Mouse (Mus musculus): ENCODE measurements around the gene Fndc9.

The Fndc9 gene

GRCm38 (mm10) chr11:46233966-46234365 is 1.4 kb upstream of the Fndc9 start:
- DNase-seq (ENCODE audit: low spot score): no peak

DNA sequence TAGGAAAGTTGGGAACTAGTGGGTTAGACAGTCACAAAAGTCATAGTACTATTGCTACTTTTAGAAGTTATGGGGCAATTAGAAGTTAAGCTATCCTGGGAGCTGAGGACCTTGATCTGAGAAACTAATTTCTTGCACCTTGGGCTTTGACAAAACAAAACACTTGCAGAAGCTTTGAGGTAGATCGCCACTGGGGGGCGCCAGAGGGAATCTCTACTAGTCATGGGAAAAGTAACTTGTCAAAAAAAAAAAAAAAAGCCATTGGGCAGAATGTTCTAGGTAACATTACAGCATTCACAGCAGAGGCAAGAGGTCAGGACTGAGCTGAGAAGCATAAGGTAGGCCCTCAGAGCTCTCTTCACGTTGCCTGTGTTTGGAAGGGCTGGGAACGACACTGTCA is 1.6 kb downstream of the Fndc9 start:
- peak; percentile 39 for DNase-seq (ENCODE audit: low spot score)

DNA sequence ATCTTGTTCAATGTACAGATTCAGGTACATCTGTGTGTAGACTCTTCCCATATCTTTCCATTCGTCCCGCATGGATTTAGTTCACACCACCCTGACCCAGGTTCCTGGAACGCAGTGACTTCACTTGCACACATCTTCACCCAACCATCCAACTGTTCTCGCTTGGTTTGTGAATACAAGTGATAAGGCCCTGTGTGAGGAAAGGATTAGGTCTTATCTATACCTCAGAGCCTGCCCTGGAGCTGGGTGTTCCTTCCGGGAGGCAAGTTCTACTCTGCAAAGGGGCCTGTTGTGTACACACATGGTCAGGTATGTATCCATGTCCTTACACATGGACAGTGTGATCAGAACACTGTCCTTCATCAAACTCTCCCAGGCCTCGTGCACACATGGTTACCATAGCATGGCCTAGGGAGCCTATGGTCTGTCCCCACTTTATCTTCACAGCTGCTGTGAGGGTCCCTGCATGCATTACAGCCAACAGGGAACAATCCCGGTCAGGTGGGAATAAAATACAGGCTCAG is 5.9 kb downstream of the Fndc9 start:
- DNase-seq (ENCODE audit: low spot score): no peak

DNA sequence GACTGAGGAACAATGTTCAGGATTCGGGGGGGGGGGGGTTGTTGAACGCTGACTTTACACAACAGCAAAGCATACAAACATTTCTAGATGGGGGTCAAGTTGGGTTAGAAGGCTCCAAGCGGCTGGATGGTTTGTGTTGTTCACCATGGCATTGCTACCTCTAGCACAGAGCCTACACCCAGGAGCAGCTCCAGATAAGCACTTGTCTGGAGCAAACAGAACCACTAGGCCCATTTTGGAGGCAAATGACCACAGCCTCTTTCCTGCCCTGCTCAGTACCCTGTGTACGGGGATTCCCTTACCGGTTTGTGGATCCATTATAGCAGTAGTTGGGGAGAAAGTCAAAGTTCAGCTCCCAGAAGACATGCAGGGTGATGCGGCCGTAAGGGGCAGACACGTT is 6.7 kb downstream of the Fndc9 start:
- DNase-seq (ENCODE audit: low spot score): no peak

DNA sequence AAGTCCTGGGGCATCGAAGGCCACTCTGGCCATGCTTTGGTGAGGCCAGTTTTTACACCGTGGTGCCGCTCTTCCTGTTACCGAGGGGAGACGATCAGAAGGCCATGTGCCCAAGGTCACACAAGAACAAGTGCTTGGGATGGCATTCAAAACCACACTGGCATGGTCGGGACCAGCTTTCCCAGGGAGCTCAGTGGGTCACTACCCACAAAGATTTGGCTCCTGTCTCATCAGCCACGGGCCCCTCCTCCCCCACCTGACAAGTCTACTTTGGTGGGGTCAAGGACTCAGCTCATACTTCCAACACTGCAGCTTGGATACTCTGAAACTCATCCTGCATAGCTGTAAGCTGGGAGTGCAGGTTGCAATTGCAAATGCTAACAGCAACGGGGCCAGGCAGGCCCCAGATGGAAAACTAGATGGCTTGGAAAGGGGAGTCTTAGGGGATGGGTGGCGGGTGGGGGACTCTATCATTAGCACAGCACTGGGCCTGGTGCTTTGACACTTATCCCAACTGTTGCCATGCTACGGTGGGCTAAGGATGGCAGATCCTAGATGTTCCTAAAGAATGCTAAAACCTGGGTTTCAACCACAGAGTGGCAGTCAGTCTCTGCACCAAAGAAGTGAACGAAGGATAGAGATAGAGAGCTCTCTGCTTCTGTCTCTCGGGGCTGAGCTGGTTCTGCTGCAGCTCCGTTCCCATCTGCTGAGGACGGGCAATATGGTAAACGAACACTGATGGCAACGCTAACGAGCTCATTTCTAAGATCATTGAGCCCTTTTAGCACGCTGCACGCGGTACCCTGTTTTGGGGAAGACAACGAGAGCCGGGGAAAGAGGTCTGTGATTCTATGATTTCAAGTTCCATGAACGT is 9.6 kb downstream of the Fndc9 start:
- no peak for DNase-seq (ENCODE audit: low spot score)

GRCm38 (mm10) chr11:46245926-46246325 is 10.6 kb downstream of the Fndc9 start:
- no peak for DNase-seq (ENCODE audit: low spot score)

DNA sequence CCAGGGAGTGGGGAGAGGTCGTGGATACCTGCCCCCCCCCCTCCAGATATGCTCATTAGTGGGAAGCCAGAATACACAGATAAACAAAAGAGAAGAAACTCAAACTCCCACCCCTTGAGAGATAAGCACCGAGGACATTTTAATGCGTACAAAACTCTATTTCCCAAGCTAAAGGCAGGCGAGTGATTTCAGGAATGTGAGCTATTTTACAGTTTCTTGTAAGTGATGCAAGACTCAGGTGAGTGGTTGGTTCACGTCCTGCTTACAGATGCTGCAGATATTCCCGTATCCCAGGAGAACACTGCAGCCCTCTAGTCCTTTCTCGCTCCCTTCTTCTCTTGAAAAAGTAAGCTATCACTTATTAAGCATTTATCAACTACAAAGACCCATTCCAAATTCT is 11.1 kb downstream of the Fndc9 start:
- no peak for DNase-seq (ENCODE audit: low spot score)

DNA sequence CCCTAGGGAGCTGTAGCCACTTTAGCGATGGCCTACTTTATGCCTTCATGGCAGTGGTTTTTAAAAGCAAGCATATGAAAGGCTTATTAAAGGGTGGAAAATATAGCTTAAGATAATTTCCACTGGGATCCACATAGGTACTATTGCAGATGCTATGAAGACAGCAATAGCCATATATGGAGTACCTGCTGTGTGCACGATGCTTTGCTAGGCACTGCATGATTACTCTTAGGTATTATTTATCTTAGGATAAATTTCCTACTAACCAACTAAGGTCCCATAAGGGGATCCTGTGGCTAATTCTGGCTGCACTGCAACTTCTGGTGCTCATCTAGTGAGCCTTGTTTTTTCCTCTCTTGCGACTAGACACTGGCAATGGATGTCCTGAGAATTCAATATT is 13.0 kb downstream of the Fndc9 start:
- DNase-seq (ENCODE audit: low spot score): no peak

- peak; percentile 64 for DNase-seq (ENCODE audit: low spot score)
Measured at GRCm38 (mm10) chr11:46251994-46252393, 16.7 kb downstream of the Fndc9 start.

- no peak for DNase-seq (ENCODE audit: low spot score)
Measured at GRCm38 (mm10) chr11:46255291-46255690, 20.0 kb downstream of the Fndc9 start.

- DNase-seq (ENCODE audit: low spot score): peak; percentile 13
Measured at GRCm38 (mm10) chr11:46258207-46258606, 22.9 kb downstream of the Fndc9 start.

DNA sequence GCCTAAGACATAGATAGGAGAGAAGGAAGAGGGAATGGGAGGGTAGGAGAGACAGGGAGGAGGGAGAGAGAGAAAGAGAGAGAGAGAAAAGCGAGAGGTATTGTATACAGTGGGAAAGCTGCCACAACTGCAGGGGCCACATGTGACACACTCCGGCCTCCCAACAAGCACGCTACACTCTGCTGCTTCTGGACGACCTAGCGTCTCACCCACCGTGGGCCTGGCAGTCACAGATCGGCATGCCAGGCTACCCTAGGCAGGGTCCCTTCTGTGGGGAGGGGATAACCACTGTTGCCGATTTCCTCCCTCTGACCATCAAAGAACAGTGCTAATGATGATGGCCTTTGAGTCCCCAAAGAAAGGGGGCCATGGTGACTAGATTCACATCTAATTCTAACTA is 23.4 kb downstream of the Fndc9 start:
- DNase-seq (ENCODE audit: low spot score): no peak

DNA sequence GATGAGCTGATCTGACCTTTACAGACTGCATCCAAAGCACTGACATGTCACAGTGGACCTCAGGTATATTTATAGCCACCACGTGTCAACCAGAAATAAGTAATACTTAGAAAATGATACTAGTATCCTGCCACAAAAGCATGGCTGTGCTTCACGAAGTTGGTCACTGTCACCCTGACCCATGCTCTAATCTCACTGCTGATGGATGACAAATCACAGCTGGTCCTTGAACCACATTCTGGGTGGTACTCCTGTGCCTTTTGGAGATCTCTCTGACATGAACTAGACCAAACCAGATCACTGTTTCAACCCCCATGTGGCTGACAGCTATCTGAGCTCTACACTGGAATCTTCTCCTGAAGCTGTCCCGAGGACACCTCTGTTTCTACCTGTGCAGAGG is 27.5 kb downstream of the Fndc9 start:
- DNase-seq (ENCODE audit: low spot score): no peak

DNA sequence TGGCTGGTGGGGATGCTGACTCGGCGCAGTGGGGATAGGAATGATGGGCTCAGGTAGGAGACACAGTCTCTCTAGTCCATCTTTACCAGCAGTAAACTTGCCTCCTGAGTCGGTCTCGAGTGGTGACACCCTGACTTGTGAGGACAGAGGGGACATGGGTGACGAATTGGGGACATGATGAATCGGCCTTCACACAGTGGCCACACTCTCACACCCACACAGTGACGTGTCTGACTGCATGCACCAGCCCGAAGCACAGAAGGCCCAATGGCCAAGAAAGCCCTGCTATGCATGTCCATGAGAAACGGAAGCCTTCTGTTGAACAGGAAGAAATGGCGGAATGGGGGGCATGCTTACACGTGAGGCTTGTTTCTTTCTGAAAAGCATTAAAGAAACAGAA is 28.0 kb downstream of the Fndc9 start:
- no peak for DNase-seq (ENCODE audit: low spot score)

GRCm38 (mm10) chr11:46264584-46264983 is 29.3 kb downstream of the Fndc9 start:
- no peak for DNase-seq (ENCODE audit: low spot score)

GRCm38 (mm10) chr11:46265031-46265786 is 29.9 kb downstream of the Fndc9 start:
- no peak for DNase-seq (ENCODE audit: low spot score)

DNA sequence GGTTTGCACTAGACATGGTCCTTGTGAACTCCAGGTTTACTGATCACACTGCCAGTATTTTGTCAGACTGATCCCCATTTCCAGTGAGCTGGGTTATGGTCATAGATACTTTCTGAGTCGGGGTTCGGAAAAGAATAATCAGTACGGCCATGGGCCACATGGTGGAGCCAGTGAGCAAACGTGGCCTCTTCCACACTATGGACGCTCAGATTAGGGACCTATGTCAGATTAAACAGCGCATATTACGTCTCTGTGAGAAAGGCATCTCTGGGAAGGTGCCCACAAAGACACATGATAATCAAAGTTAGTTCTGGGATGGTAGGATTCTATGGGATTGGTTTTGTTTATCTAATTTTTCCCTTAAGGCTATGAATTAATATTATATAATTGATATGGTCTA is 33.7 kb downstream of the Fndc9 start:
- DNase-seq (ENCODE audit: low spot score): peak; percentile 40

- DNase-seq (ENCODE audit: low spot score): no peak
Measured at GRCm38 (mm10) chr11:46269391-46269790, 34.1 kb downstream of the Fndc9 start.

DNA sequence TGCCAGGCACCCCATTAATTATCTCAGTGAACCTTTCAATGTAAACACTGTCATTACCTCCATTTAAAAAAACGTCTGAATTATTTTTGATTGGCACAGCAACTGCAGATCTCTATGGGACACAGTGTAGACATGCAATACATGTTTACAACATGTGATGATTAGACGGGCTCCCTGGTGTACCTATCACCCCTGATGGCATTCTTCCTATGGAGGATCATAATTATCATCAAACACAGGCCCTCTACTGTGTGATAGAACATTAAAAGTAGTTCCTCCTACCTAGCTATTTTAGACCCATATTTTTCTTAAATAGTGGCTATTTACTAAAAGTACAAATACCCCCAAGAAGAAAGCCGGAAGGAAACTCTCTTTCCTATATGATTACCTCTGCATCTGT is 34.6 kb downstream of the Fndc9 start:
- no peak for DNase-seq (ENCODE audit: low spot score)

- DNase-seq (ENCODE audit: low spot score): no peak
Measured at GRCm38 (mm10) chr11:46272058-46272681, 36.8 kb downstream of the Fndc9 start.

DNA sequence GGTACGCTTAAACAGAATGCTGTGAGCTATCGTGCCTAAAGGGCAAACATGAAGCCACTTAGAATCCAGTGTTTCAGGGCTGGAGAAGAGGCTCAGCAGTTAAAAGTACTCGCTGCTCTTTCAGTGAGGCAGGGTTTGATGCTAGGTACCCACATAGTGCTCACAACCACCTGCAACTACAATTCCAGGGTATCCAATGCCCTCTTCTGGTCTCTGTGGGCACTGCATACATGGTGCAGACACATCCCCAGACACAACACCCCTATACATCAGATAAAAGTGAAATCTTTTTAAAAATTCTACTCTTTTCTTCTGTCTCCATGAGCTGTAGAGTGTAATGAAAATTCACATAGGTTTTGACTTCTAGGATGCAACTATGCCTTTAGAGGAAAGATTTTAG is 38.6 kb downstream of the Fndc9 start:
- DNase-seq (ENCODE audit: low spot score): no peak

GRCm38 (mm10) chr11:46275302-46275701 is 40.0 kb downstream of the Fndc9 start:
- DNase-seq (ENCODE audit: low spot score): peak; percentile 66

- no peak for DNase-seq (ENCODE audit: low spot score)
Measured at GRCm38 (mm10) chr11:46276168-46276567, 40.8 kb downstream of the Fndc9 start.

Measured in adipocyte (in vitro differentiated cells).